ENCODE assay signal across 8 mouse cellular contexts in genomic region chr12:101012197-101013077, GRCm38 (mm10). TPM values are rescaled to one million over a fixed set of nuclear protein-coding genes. Genes with fewer than 3 reads are reported as not detected.
DNase-seq lines count a peak whose midpoint lies in the region; ATAC-seq and TF ChIP-seq lines count a peak whose summit lies in the region.

No protein-coding gene starts in this region.

- H3K36me3 ChIP-seq in lung, postnatal 0 days (ENCODE audit: insufficient read depth, low read length): no peaks in the 10 kb centered on the region
- H3K36me3 ChIP-seq in neural tube, embryonic 13.5 days: no peaks in the 10 kb centered on the region

- 0 out of 2 replicates have a peak, but pooled peaks have one; percentile 10 for ATAC-seq in lung, postnatal 0 days
- no peak for ATAC-seq in neural tube, embryonic 13.5 days (ENCODE audit: low read depth)

- no peak overlapping the region for H3K27ac ChIP-seq in lung, postnatal 0 days (ENCODE audit: low read length)
- H3K27ac ChIP-seq in neural tube, embryonic 13.5 days (replicated peaks): no peak overlapping the region
- H3K27ac ChIP-seq in cerebellum, adult 2 months (ENCODE audit: insufficient read depth, low read length): no peak overlapping the region

- H3K9ac ChIP-seq in lung, postnatal 0 days (replicated peaks; ENCODE audit: low read depth): no peak overlapping the region
- 0 out of 2 replicates have a peak overlapping the region, but pooled peaks have one; percentile 17 for H3K9ac ChIP-seq in neural tube, embryonic 13.5 days

- TF ChIP-seq EP300 in lung, postnatal 0 days (IDR thresholded peaks at IDR 0.05): no peak

- intact Hi-C loops in heart, postnatal 36 days (cut with DNase I): no loop called here

- 20% methylated on average over 17 of the region's 17 CpGs for WGBS in lung, postnatal 0 days
- WGBS in neural tube, embryonic 13.5 days: 44% methylated on average over 17 of the region's 17 CpGs
- WGBS in cerebellum, adult 2 months: 65% methylated on average over 17 of the region's 17 CpGs

- no peak for TF ChIP-seq POLR2A in cerebellum, adult 2 months (IDR thresholded peaks at IDR 0.05; ENCODE audit: borderline replicate concordance, insufficient read depth, low read length)

- H3K27me3 ChIP-seq in lung, postnatal 0 days (replicated peaks; ENCODE audit: insufficient read depth, low read length): no peaks in the 10 kb centered on the region
- no peaks in the 10 kb centered on the region for H3K27me3 ChIP-seq in neural tube, embryonic 13.5 days
- no peaks in the 10 kb centered on the region for H3K27me3 ChIP-seq in cerebellum, adult 2 months (ENCODE audit: control insufficient read depth, insufficient read depth, low read length)

- peak; percentile 36 for DNase-seq in embryo, embryonic 10 days (ENCODE audit: low spot score)
- DNase-seq in embryo, embryonic 11 days: no peak
- no peak for DNase-seq in lung, postnatal 0 days (ENCODE audit: low spot score)
- DNase-seq in lung, postnatal 36 days: no peak
- DNase-seq in heart, postnatal 36 days: peak; percentile 51 to 59
- DNase-seq in urinary bladder, postnatal 10 days (ENCODE audit: low spot score): no peak
- DNase-seq in cerebellum, adult 2 months: no peak

- no peak for TF ChIP-seq CTCF in lung, postnatal 0 days (IDR thresholded peaks at IDR 0.05)
- no peak for TF ChIP-seq CTCF in cerebellum, adult 2 months (IDR thresholded peaks at IDR 0.05; ENCODE audit: borderline replicate concordance, insufficient read depth, low read depth, low read length)

- no peaks in the 10 kb centered on the region for H3K9me3 ChIP-seq in lung, postnatal 0 days (ENCODE audit: low read length)
- H3K9me3 ChIP-seq in neural tube, embryonic 13.5 days: no peaks in the 10 kb centered on the region

- H3K4me3 ChIP-seq in lung, postnatal 0 days (ENCODE audit: low read depth, low read length): no peak overlapping the region
- no peak overlapping the region for H3K4me3 ChIP-seq in neural tube, embryonic 13.5 days
- H3K4me3 ChIP-seq in cerebellum, adult 2 months (replicated peaks; ENCODE audit: insufficient read depth, low read depth, low read length): no peak overlapping the region

- no peak overlapping the region for H3K4me2 ChIP-seq in lung, postnatal 0 days (replicated peaks; ENCODE audit: low read depth, low read length)
- H3K4me2 ChIP-seq in neural tube, embryonic 13.5 days: no peak overlapping the region

- peaks cover 13% of the 10 kb centered on the region; the same call in 1 of the 2 replicates for H3K4me1 ChIP-seq in lung, postnatal 0 days (ENCODE audit: insufficient read depth, low read depth, low read length)
- H3K4me1 ChIP-seq in neural tube, embryonic 13.5 days (replicated peaks): peaks cover 64% of the 10 kb centered on the region
- peaks cover 14% of the 10 kb centered on the region; the same call in 1 of the 2 replicates for H3K4me1 ChIP-seq in cerebellum, adult 2 months (ENCODE audit: control insufficient read depth, insufficient read depth, low read length)

RNA-seq across cellular contexts. Expression of gene Ccdc88c, which starts 16.4 kb away (rescaled TPM):
- polyA plus RNA-seq in lung, postnatal 0 days (2015; fragmentation: Nextera tagmentation; extraction: Ambion mirVana): 6.9 and 7.4 TPM in 2 replicates
- 1 to 10 TPM; 6.2 to 7.0 TPM for total RNA-seq in heart, postnatal 36 days (2021)
- 11.0 and 11.8 TPM in 2 replicates for polyA plus RNA-seq in neural tube, embryonic 13.5 days (2015; fragmentation: Nextera tagmentation; extraction: Ambion mirVana)
- polyA plus RNA-seq in cerebellum, adult 2 months (2012; rRNA removed): 9.0 TPM in 2 replicates

Comparison
In these comparisons a context has a peak if more than half of its experiments do, and no peak if none do; other contexts are left out.
1. DNase-seq: peak in embryo, embryonic 10 days (single experiment) and heart, postnatal 36 days (2 of 2); none in embryo, embryonic 11 days (single experiment), lung, postnatal 0 days (single experiment), lung, postnatal 36 days (single experiment), urinary bladder, postnatal 10 days (single experiment) and cerebellum, adult 2 months (0 of 2).